Mouse (Mus musculus): ENCODE measurements around the gene Tacr2. TPM values are rescaled to one million over a fixed set of nuclear protein-coding genes. Genes with fewer than 3 reads are reported as not detected.

Tacr2 gene
- polyA plus RNA-seq, 1 experiment from 2014 or later: not detected

GRCm38 (mm10) chr10:62311464-62311863, 59.2 kb downstream of the Tacr2 start:
- Histone ChIP-seq H3K4me1 (peaks cover 12% of the 10 kb centered on the region), H3K9ac (no peak overlapping the region), H3K4me3 (no peak overlapping the region), H3K4me2 (replicated peaks) (no peak overlapping the region), H3K27ac (no peak overlapping the region), H3K36me3 (no peaks in the 10 kb centered on the region), H3K9me3 (replicated peaks) (no peaks in the 10 kb centered on the region), H3K27me3 (no peaks in the 10 kb centered on the region)
- 48% methylated on average over 6 of the region's 6 CpGs for WGBS
- ATAC-seq (ENCODE audit: low FRiP score): no peak

- ATAC-seq (ENCODE audit: low FRiP score): no peak
- Histone ChIP-seq H3K9ac (no peak overlapping the region), H3K27ac (no peak overlapping the region), H3K9me3 (replicated peaks) (no peaks in the 10 kb centered on the region), H3K36me3 (no peaks in the 10 kb centered on the region), H3K4me1 (peaks cover 12% of the 10 kb centered on the region), H3K4me3 (no peak overlapping the region), H3K4me2 (replicated peaks) (no peak overlapping the region), H3K27me3 (no peaks in the 10 kb centered on the region)
- 71% methylated on average over 10 of the region's 10 CpGs for WGBS
These were observed 60.9 kb downstream of the Tacr2 start for GRCm38 (mm10) chr10:62313140-62313539.

- Histone ChIP-seq H3K36me3 (no peaks in the 10 kb centered on the region), H3K9me3 (replicated peaks) (no peaks in the 10 kb centered on the region), H3K4me3 (no peak overlapping the region), H3K4me2 (replicated peaks) (no peak overlapping the region), H3K27ac (no peak overlapping the region), H3K27me3 (no peaks in the 10 kb centered on the region), H3K4me1 (peaks cover 12% of the 10 kb centered on the region), H3K9ac (no peak overlapping the region)
- 58% methylated on average over 15 of the region's 15 CpGs for WGBS
- ATAC-seq (ENCODE audit: low FRiP score): no peak
These were observed 61.7 kb downstream of the Tacr2 start for GRCm38 (mm10) chr10:62313885-62314424.

Other genes starting within 250 kb of the Tacr2 start
- gene Neurog3, start 119.3 kb upstream of the Tacr2 start, polyA plus RNA-seq (2016; fragmentation: Nextera tagmentation; extraction: Ambion mirVana): 0.70 and 0.83 TPM in 2 replicates
- 47.5 and 50.0 TPM in 2 replicates for gene Fam241b, start 108.5 kb upstream of the Tacr2 start, polyA plus RNA-seq (2016; fragmentation: Nextera tagmentation; extraction: Ambion mirVana)
- gene Tspan15, start 21.2 kb upstream of the Tacr2 start, polyA plus RNA-seq (2016; fragmentation: Nextera tagmentation; extraction: Ambion mirVana): 15.7 and 16.0 TPM in 2 replicates
- 56.6 and 60.7 TPM in 2 replicates for gene Hk1, start 127.5 kb downstream of the Tacr2 start, polyA plus RNA-seq (2016; fragmentation: Nextera tagmentation; extraction: Ambion mirVana)
- 1.1 and 1.2 TPM in 2 replicates for gene Hkdc1, start 170.1 kb downstream of the Tacr2 start, polyA plus RNA-seq (2016; fragmentation: Nextera tagmentation; extraction: Ambion mirVana)
- gene 4930507D05Rik, start 197.1 kb downstream of the Tacr2 start, polyA plus RNA-seq (2016; fragmentation: Nextera tagmentation; extraction: Ambion mirVana): 0.90 and 0.98 TPM in 2 replicates
- 24.3 and 25.7 TPM in 2 replicates for gene Supv3l1, start 197.3 kb downstream of the Tacr2 start, polyA plus RNA-seq (2016; fragmentation: Nextera tagmentation; extraction: Ambion mirVana)
- gene Vps26a, start 234.4 kb downstream of the Tacr2 start, polyA plus RNA-seq (2016; fragmentation: Nextera tagmentation; extraction: Ambion mirVana): 79.8 and 83.2 TPM in 2 replicates

Data from hindbrain, embryonic 12.5 days (tissue).